Mouse (Mus musculus) G1E-ER4 (cell line): ENCODE data around the gene Smox. TPM values are rescaled to one million over a fixed set of nuclear protein-coding genes. Genes with fewer than 3 reads are reported as not detected.

Source experiments
- GATA1 ChIP-seq: IDR thresholded peaks from one replicate; pipeline ENCODE4 v1.8.0; 2012; ENCODE audit warnings: low read length, inconsistent platforms
- polyA plus RNA-seq: library from polyadenylated mRNA; stranded (reverse); fragments of >175 nt; gene quantifications from 2 replicates; pipeline ENCODE4 v1.2.3, GENCODE M21; 2012

Smox gene
- polyA plus RNA-seq, 1 experiment: 0.03 TPM

DNA sequence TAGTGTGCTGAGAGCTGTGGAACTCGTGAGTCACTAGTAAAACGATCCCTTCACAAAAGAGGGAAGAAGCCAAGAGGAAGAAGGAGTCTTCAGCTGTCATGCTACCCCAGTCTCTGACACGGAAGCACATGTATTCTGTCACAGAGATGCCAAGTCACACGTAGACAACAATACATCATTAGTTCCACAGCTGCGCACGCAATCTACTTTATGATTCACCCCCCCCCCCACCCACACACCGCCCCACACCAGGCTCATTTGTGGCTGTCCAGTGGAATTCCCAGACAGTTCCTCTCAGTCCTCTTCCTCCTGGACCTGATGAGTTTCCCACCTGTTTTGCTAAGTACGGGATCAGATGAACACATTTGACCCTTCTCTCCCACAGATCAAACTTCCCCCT is 12.9 kb upstream of the Smox start:
- TF ChIP-seq GATA1: no peak

DNA sequence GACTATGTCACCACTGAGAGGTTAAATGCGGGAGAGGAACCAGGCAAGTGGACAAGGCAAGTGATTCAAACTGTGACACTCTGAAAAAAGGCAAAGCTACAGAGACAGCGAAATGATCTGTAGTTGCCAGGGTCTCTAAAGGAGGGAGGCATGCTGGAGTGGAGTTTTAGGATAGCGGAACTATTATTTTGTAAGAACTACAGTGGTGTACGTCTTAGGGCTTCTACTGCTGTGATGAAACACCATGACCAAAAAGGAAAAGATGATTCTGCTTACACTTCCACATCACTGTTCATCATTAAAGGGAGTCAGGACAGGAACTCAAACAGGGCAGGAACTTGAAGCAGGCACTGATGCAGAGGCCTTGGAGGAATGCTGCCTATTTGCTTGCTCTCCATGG is 12.4 kb upstream of the Smox start:
- TF ChIP-seq GATA1: no peak

DNA sequence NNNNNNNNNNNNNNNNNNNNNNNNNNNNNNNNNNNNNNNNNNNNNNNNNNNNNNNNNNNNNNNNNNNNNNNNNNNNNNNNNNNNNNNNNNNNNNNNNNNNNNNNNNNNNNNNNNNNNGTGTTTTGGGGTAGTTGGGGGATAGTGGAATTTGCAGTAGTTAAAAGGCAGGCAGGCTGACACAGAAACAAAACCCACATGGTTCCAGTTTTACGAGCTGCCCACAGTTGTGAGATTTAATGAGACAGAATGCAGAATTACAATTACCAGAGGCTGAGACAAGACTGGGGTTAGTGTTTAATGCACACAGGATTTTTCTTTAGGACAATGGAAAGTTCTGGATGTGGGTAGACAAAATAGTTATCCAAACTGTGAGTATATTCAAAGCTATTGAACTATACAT is 9.6 kb upstream of the Smox start:
- TF ChIP-seq GATA1: no peak

DNA sequence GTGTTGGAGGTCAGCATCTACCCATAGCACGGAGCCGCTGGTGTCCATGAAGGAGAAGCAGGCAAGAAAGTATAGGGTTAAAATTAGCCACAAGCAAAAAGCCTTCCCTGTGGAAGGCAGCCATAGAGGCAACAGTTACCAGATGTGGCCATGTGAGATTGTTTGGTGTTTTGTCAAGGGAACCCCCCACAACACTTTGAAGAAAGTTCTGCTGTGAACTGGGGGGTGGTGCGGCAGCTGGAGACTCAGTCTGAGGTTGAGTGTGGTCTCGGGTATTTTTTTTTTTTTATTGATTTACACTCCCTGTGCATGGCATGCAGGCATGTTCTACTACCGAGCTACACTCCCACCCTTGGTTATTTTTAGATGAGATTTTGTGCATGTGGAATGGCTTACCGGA is 8.8 kb upstream of the Smox start:
- TF ChIP-seq GATA1: no peak

DNA sequence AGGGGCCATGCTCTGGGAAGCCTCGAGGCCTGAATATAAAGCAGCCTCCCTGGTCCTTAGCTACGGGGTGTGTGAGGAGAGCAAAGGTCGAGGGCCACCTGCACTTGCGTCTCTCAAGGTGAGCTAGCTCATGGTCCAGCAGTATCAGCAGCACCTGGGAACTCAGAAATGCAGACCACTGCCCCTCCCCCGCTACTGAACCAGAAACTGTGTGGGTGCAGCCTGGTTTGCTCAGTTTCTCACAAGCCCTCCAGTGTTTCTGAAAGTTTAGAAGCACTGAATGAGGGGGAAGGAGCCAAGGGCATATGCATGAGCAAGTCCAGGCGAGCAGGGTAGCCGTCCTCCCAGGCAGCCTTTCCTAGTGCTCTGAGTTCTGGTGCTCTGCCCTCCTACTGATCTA is 7.7 kb upstream of the Smox start:
- TF ChIP-seq GATA1: no peak

DNA sequence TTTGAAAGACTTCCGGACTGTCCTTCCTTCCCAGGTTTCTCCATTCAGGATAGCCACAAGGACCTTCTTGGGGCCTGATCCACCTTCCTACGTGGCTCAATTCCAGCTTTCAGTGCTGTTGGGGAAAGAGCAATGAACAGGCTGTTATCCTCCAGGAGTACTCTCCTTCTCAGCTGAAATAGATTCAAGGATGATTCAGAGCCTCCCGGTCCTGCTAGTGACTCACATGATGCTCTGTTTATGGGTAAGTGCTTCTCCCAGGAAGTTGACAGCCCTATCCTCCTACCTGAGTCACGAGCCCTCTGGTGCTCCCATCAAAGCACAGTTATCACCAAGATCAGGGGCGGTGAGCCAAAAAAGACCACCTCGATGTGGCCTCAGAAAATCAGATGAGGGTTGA is 7.1 kb upstream of the Smox start:
- no peak for TF ChIP-seq GATA1

DNA sequence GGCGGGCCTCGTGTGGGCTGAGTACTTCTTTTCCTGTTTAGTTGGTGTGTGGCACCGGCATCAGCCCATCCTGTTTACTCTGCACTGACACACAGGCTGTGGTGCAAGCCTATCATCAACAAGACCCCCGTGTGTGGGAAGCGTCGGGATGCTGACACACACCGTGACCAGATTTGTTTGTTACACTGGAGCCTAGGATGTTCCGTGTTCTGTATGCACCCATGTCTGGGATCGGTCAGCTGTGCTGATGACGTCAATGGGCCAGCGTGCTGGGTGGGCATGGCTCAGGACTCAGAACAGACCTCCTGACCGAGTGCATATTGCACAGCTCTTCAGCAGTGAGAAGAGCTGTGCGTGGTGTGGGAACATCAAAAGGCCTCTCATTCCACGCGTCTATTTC is 6.2 kb upstream of the Smox start:
- no peak for TF ChIP-seq GATA1

DNA sequence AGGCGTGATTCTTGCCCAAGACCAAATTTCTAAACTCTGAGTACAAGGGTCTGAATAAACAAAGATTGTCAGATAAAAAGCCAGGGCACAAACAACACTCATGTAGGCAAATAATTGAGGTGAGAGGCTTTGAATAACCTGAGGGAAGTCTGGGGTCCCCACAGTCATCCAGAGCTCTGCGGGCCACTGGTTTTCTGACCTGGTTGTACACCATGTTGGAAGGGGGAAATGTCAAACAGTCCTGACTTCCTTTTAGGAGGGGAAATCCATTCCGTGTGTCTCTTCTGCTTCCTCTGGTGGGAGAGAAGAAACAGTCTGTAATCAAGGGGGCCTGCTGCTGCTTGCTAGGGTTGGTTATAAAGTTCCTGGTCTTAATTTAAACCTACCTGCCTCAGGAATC is 5.2 kb upstream of the Smox start:
- TF ChIP-seq GATA1: no peak

DNA sequence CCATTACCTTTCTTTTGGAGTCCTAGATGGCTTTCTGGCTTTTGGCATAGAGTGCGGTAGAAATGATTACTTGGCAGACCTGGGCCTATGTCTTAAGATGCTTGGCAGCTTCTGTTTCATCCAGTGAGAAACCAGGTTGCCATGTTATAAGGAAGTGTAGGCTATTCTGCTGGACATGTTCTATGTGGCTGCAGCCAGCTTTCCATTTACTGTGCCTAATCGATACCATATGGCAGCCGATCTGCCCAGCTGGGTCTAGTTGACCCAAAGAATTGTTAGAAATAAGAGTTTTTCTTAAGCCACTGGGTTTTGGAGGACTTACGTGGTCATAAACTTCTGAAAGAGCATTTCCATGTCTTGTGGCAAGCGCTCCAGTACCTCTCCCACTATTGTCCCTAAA is 4.0 kb upstream of the Smox start:
- no peak for TF ChIP-seq GATA1

DNA sequence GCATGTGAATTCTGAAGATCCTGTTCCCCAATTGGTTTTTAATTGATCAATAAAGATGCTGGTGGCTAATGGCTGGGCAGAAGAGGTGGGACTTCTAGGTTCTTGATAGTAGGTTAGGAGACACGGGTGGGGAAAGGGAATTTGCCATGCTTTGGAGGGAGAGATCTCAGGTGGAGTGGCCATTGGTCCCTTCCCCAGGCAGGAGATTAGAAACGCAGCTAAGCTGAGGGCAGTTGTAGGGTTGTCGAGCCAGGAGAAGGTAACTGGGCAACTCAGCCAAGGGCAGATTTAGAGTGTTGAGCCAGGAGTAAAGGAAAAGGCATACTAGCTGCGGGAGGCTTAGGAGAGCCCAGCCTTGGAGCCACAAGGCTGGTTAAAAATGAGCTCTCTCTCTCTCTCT is 3.0 kb upstream of the Smox start:
- TF ChIP-seq GATA1: no peak

DNA sequence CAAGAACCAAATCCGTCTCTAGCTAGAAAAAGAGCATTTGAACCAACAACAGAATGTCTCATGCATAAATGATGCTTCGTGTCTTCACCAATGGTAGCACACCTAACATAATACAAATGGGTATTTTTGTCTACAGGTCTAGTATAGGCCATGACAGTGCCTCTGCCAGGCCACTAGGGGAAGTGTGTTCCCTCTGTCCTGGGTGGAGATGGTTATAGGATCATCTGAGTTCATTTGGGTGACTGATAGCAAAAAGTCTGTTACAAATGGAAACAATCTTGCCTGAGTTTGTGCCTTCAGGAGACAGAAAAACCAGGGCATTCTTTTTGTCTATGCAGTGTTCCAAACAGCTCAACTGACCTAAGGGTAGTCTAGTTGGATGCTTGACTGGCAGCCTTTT is 2.4 kb upstream of the Smox start:
- no peak for TF ChIP-seq GATA1

DNA sequence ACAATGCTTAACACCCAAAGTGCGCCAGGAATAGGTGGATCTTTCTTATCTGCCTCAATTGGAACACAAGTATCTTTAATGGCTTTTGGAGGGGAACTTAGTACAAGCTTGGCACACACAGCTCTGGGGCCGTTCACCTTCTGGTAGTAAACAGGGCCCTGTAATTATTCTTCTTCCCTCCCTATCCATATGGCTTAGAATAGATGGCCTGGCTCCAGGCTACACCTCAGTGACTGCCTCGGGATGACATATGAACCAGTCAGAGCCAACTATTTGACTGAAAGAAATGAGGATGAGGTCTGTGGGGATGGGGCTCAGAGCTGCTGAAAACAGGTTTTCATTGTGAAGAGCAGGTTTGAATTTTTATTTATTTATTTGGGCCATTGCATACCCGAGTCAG is 1.7 kb upstream of the Smox start:
- no peak for TF ChIP-seq GATA1

DNA sequence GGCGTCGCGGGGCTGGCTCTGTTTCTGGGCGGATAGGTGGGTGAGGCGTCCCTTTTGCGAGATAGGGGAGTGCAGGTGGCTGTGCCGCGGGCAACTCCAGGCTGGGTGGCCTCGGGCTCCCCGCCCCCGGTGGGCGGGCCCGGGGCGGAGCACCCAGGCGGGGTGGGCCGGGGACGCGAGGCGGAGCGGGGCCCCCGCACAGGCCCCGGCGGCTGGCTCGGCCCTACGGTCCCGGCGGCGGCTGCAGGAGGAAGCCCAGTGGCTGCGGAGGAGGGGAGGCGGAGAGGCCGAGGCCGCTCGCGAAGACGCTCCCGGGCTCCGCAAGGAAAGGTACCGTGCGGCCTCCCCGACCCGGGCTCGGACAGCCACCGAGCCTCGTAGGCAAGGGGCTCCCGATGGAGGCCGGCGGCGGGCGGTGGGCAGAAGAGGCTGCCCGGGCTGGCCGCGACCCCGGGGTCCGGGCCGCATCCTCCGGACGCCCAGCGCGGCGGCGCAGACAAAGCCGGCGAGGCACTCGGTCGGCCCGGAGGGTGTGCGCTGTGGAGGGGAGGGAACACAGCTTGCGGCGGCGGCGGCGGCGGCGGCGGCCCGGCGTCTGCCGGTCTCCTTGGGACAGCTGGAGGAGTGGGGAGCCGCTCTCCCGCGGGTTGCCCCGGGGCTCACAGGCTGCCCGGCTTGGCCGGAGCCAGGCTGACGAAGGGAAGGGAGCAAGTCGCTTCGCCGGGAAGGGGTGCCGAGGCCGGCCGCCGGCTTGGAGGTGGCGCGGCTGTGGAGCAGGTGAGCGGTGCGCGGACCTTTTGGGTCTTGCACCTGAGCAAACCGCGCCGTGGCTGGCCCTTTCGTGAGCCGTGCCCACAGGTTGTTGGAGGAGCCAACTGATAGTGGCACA is 655 bp downstream of the Smox start:
- TF ChIP-seq GATA1: no peak

DNA sequence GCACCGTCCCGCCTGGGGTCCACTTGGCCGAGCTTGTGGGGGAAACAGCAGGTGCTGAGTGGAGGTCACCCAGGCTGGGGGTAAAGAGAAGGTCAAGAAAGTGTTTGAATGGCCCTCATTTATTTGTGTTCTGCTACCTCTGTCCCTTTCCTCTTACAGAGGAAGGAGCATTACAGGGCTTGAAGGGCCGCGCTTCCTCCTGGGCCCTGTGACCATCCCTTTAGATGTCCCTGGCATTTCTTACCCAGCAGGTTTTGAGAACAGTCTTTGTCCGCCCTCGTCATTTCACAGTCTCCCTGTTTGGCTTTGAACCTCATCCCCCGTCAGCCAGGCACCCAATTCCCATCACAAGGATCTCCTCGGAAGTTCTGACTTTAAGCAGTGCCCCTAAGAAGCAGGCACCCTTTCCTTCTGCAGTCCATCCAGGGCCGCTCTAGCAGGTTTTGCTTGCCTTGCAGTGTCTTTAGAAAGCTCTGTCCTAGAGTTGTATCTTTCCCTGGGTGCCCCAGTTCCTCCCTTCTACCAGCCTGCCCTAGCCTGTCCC is 1.4 kb downstream of the Smox start:
- no peak for TF ChIP-seq GATA1

DNA sequence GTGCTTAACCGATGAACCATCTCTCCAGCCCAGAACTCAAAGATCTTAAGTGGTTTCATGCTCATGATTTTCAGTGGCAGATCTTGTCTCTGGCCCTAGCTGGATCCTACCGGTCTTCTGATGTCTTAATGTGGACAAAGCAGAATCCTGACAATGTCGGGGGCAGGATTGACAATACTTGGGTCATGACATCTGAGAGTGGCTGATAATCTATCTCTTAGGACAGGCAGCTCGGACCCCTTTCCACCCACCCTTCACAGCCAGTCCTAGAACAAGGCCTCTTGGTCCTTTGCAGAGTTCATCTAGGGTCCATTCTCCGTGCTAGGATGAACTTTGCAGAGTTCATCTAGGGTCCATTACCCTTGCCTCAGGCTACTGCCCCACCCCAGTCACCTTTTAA is 2.1 kb downstream of the Smox start:
- no peak for TF ChIP-seq GATA1

DNA sequence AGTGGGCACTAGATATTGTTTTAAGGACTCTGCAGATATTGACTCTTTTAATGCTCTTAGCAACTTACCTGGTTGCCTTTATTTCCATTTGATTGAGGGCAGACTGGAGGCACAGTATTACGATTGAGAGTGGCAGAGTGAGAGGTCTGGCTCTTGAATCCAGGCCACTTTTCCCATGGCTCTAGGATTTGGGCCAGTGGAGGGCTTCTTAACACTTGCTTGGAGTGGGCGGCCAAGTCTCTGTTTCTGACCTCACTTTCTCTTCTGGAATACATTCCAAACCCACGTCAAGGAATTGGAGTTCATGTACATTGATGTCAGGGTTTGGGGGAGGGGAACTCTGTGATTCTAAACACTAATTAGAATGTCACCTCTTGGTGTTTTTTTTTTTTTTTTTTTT is 4.0 kb downstream of the Smox start:
- no peak for TF ChIP-seq GATA1

DNA sequence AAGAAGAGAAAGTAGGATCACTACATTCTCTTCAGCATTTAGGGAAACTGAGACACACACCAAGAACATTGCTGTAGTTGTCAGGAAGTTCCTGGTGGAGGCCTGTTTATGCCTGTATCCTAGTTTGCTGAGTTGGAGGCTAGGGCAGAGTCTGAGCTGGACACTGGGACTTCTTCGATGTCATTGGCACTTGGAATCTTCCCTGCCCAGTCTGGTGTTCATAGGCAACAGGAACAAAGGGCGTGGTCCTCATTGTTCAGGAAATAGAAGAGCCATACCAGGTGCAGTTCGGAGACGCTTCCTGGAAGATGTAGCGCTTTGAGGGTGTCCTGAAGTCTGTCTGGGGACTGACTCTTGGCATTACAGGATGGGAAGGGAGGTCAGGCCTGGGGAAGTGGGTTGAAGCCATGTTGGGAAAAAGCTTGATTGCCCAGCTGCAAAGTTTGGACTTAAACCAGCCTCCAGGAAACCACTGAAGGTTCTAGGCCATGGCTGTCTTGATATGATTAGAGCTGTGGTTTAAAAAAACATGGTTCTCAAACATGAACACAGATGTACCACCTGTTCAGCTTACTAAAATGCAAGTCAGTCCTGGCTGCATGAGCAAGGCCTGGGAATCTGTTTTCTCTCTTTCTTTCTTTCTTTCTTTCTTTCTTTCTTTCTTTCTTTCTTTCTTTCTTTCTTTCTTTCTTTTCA is 5.0 kb downstream of the Smox start:
- TF ChIP-seq GATA1: no peak
